ENCODE assay signal across 10 mouse cellular contexts in the genomic region with DNA sequence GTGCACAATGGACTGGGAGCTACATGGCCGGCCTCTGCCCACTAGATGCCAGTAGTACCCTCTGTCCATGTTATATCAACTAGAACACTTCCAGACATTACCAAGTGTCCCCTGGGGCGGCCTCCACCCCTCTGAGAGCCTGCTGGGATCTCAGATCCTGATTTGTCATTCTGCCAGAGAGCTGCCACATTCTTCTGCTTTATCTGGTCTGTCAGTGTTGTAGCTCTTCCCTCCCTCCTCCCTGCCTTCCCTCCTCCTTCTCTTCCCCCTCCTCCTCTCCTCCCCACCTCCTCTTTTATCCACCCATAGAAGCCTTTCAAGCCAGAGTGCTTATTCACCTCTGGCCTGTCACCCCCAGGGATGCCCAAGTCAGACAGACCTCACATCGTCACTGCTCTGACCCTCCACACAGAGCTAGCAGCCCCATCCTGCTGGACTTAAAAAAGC.
DNase-seq lines count a peak whose midpoint lies in the region; ATAC-seq and TF ChIP-seq lines count a peak whose summit lies in the region.
"Had no signal": no experiment of that assay in that cellular context is flagged by ENCODE, and none has a peak within 500 bp of the region (broad histone marks: within the 10 kb centered on the region; RNA-seq: fewer than 3 reads in every experiment).

No protein-coding gene starts in this region.

- H3K9ac ChIP-seq in forebrain, postnatal 0 days, result 0 out of 2 replicates have a peak overlapping the region, but pooled peaks have one; percentile 14
- H3K9ac ChIP-seq in midbrain, embryonic 12.5 days (replicated peaks), result no peak overlapping the region
- no peak overlapping the region for H3K9ac ChIP-seq in kidney, embryonic 14.5 days (ENCODE audit: low read depth, low read length)

- peak; percentile 36 for DNase-seq in MEL-GATA-1-ER (ENCODE audit: extremely low read depth, low read depth)
- peak; percentile 10 for DNase-seq in brain, embryonic 18.5 days (ENCODE audit: low read depth, low spot score)
- peak; percentile 45 for DNase-seq in forebrain, postnatal 0 days
- DNase-seq in thymus, postnatal 14 days, result no peak
- DNase-seq: lung, adult 18-20 months; thymus, adult 2 months had no signal

- H3K4me3 ChIP-seq in forebrain, postnatal 0 days (ENCODE audit: low read depth, low read length), result no peak overlapping the region
- H3K4me3 ChIP-seq in midbrain, embryonic 12.5 days, result no peak overlapping the region
- no peak overlapping the region for H3K4me3 ChIP-seq in kidney, embryonic 14.5 days (ENCODE audit: low read length)
- H3K4me3 ChIP-seq: erythroblast, embryonic 14.5 days had no signal

- peaks cover 4% of the 10 kb centered on the region; the same call in 1 of the 2 replicates for H3K4me1 ChIP-seq in forebrain, postnatal 0 days (ENCODE audit: insufficient read depth)
- peaks cover 14% of the 10 kb centered on the region for H3K4me1 ChIP-seq in midbrain, embryonic 12.5 days
- no peaks in the 10 kb centered on the region for H3K4me1 ChIP-seq in kidney, embryonic 14.5 days (ENCODE audit: control insufficient read depth, insufficient read depth, low read length)

- 7% methylated on average over 3 of the region's 3 CpGs for WGBS in forebrain, postnatal 0 days
- WGBS in midbrain, embryonic 12.5 days, result 4% methylated on average over 3 of the region's 3 CpGs
- 21% methylated on average over 3 of the region's 3 CpGs for WGBS in kidney, embryonic 14.5 days

- peak; percentile 76 for ATAC-seq in forebrain, postnatal 0 days
- 0 out of 2 replicates have a peak, but pooled peaks have one; percentile 34 for ATAC-seq in midbrain, embryonic 12.5 days (ENCODE audit: low FRiP score, low read depth)
- no peak for ATAC-seq in kidney, embryonic 14.5 days (ENCODE audit: low FRiP score, low TSS enrichment)
- no peak for ATAC-seq in granulocyte monocyte progenitor cell, adult 5-6 weeks (replicated peaks; ENCODE audit: poor library complexity, severe bottlenecking)

- 0 out of 2 replicates have a peak, but pooled peaks have one; percentile 2 for TF ChIP-seq CTCF in forebrain, postnatal 0 days (IDR thresholded peaks at IDR 0.05; ENCODE audit: low read depth)

- no peak overlapping the region for H3K4me2 ChIP-seq in forebrain, postnatal 0 days (ENCODE audit: low read depth)
- no peak overlapping the region for H3K4me2 ChIP-seq in midbrain, embryonic 12.5 days (replicated peaks)
- no peak overlapping the region for H3K4me2 ChIP-seq in kidney, embryonic 14.5 days (replicated peaks; ENCODE audit: low read depth, low read length)

- no peaks in the 10 kb centered on the region for H3K9me3 ChIP-seq in forebrain, postnatal 0 days (ENCODE audit: low read length)
- H3K9me3 ChIP-seq in midbrain, embryonic 12.5 days, result no peaks in the 10 kb centered on the region
- H3K9me3 ChIP-seq in kidney, embryonic 14.5 days (ENCODE audit: control insufficient read depth, low read length), result no peaks in the 10 kb centered on the region

- H3K27me3 ChIP-seq in forebrain, postnatal 0 days (ENCODE audit: insufficient read depth, low read length), result no peaks in the 10 kb centered on the region
- H3K27me3 ChIP-seq in midbrain, embryonic 12.5 days, result no peaks in the 10 kb centered on the region
- no peaks in the 10 kb centered on the region for H3K27me3 ChIP-seq in kidney, embryonic 14.5 days (ENCODE audit: control insufficient read depth, insufficient read depth, low read length)

- no peak overlapping the region for H3K27ac ChIP-seq in forebrain, postnatal 0 days (ENCODE audit: low read depth, low read length)
- H3K27ac ChIP-seq in midbrain, embryonic 12.5 days (replicated peaks), result no peak overlapping the region
- H3K27ac ChIP-seq in kidney, embryonic 14.5 days (ENCODE audit: low read depth, low read length), result no peak overlapping the region

- no peaks in the 10 kb centered on the region for H3K36me3 ChIP-seq in forebrain, postnatal 0 days (ENCODE audit: insufficient read depth)
- H3K36me3 ChIP-seq in midbrain, embryonic 12.5 days, result no peaks in the 10 kb centered on the region
- no peaks in the 10 kb centered on the region for H3K36me3 ChIP-seq in kidney, embryonic 14.5 days (ENCODE audit: control insufficient read depth, insufficient read depth, low read length)

Comparison
In these comparisons a context has a peak if more than half of its experiments do, and no peak if none do; other contexts are left out.
1. ATAC-seq: peak in forebrain, postnatal 0 days (single experiment) and midbrain, embryonic 12.5 days (single experiment); none in kidney, embryonic 14.5 days (single experiment) and granulocyte monocyte progenitor cell, adult 5-6 weeks (single experiment).